Mouse (Mus musculus) ovary, postnatal 14 days (tissue): ENCODE results near the gene Mrpl2.

Source experiments
- DNase-seq: peaks from one replicate; pipeline ENCODE4 v3.0.0; 2022; ENCODE audit warnings: low spot score

The Mrpl2 gene

DNA sequence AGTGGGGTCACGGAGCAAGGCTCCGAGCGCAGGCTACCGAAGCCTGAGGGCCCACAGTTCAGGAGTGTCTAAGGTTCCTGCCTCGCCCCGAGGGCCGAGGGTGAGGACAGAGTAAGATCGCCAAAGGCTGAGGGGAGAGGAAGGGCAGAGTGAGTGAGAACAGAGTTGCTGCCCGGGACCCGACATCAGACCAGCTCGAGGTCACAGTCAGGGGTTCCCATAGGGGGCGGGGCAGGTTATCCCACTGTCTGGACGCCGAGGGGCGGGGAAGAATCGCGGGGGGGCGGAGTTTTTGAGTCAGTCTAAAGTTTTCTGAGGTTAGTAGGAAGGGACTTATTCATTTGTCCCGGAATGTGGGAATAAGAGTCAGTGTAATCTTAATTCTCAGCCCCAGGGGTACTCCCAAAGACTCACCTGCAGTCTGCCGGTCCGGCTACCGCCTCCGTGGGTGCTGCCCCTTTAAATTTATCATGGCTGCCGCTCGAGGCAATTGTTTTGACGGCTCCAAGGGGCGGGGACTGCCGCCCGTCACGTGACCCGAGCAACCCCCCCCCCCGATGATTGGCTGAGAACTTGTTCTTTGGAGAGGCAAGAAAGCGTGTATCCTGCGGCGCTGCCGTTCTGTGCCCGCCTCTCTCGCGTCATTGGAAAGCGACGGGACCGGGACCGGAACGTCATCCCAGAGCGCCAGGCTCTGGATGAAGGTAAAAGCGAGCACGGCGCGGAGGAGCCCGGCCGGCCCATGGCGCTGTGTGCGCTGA lies at the start of gene Mrpl2, which contains the start of gene Klc4:
Gene Mrpl2, plus strand, starts transcription at position 669 of the 761 bp plus-strand sequence.
Gene Klc4, minus strand, starts transcription at position 462 of the 761 bp plus-strand sequence.
- DNase-seq: peak; percentile 99

DNA sequence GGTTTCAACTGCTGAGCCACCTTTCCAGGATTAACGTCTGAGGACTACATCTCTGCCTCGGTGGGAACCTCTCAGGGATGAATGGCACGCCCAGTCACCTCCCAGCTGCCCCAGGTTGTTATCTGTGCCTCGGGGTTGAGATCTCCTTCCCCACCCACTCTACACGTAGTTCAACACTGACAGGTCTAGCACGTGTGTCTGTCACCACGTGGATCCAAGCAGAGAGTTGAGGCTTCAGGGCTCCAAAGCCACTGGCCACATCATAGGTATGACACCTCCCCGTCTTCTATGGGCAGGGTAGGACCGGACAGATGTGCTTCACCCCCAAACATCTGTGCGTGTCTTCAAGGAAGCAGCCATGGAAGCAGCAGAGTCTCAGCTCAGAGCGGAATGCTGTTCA lies 48.1 kb upstream of the Mrpl2 start:
- no peak for DNase-seq

DNA sequence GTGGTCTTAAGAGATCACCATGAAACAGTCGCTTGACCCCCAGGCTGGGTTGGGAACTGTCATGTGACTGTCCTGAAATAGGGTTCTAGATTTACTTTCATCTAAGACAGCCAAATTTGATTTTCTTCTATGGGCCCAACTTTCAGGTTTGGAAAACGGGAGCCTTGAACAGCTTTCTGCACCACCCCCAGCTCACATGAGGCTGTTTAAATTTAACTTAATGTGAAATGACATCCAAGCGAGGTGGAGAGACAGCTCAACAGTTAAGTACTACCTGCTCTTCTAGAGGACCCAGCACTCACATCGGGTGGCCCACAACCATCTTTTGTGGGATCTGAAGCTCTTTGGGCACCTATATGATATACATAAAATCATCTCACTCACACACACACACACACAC lies 47.1 kb upstream of the Mrpl2 start:
- no peak for DNase-seq

DNA sequence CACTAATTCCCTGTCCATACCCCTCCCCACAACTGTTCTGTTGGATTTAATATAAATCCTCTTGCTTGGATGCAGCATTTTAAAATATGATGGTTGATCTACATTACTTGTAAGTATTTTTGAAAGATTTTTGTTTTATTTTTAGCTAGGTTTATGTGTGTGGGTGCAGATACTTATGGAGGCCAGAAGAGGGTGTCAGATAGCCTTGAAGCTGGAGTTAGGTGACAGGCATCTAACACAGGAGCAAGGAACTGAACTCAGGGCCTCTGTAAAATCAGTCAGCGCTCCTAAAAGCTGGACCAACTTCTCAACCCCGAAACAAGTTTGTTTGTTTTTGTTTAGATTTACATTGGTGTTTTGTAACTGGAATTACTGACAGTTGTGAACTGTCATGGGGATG lies 45.5 kb upstream of the Mrpl2 start:
- no peak for DNase-seq

DNA sequence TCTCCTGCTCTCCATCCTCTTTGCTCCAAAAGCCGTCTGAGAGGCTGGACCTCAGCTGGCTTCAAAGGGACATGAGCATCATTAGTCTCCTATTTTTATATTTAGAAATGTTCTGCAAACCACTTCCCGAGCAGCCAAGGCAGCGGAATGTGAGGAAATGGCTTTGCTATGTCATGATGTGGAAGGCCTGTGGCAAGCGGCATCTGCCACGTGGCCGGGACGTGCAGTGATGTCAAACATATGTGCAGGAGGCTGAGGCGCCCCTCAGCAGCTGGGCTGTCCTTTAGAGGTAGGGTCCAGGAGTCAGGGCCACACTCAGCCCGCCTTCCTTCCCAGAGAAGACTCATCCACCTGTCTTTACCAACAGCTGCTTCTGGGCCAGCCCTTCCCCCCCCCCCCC lies 43.8 kb upstream of the Mrpl2 start:
- no peak for DNase-seq

DNA sequence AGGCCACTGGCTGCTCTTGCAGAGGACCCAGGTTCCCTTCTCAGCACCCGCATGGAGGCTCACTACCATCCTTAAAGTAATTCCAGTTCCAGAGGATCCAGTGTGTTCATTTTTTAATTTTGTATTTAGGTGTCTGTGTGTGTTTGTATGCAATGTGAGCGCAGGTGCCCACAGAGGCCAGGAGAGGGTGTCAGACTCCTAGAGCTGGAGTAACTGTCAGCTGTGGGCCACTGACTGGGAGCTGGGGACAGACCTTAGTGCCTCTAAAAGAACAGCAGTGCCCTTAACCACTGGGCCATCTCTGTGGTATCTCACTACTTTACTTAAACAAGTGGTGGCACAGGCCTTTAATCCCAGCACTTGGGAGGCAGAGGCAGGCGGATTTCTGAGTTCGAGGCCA lies 42.8 kb upstream of the Mrpl2 start:
- DNase-seq: no peak

DNA sequence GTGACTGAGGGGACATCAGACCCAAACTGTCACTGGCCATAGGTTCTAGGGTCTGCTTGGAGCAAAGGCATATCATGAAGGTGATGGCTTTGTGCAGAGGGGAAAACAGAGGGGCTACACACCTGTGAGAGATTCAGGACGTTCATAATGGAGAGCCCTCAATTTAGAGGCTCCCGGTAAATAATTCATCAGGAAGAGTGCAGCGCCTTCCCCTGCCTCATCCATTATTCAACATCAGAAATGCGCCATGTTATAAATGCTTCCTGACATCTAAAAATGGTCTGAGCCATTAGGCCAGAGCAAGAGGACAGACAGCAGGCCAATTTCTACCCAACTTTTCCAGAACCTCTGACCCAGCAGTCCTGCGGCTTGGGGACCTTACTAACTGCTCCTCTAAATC lies 40.9 kb upstream of the Mrpl2 start:
- DNase-seq: no peak

DNA sequence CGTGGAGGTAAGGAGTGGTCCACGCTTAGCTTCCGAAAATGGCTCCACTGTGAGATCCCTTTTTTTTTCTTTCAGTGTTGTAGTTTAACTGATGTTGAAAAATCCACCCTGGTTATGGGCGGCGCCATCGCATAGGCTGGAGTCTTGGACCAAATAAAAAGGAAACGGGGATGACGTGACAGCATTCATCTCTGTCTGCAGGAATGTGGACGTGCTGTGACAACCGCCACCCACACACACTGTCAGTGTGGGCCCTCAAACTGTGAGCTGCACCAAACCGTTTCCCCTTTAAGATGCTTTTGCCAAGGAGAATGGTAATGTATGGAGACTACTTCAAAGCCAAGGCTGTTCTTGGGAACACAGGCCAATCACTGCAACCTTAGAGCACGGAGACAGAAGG lies 40.0 kb upstream of the Mrpl2 start:
- no peak for DNase-seq

DNA sequence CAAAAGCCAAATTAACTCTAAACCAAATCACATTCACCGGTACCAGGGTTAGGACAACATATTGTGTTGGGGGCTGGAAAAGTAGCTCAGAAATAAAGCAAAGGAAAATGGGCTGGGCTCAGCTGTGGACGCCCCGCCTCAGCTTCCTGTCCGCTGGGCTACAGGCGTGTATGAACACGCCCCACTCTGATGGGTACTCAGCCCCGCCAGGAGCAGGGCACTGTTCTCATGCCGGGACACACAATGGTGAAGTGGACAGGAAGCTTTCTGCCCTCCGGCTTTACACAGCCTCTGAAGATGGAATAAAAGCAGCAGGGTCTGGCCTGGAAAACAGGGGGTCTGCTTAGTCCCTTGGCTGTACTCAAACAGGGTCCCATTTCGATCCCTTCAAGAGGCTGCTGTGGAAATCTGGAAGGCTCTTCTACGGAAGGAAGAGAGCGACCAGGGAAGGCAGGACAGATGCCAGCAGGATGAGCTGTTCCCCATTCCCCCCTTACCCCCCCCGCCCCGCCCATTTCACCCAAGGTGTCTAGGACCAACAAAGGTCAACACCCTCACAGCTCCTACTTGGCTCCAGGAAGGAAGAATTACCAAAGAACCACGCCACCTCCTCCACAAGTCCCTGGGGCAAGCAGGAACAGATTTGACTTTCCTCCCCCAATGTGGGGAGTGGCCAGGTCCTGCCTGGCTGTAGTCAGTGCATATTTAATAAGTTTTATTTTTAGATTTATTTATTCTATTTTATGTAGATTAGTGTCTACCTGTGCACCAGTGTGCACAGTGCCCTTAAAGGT lies 36.1 kb upstream of the Mrpl2 start:
- no peak for DNase-seq

DNA sequence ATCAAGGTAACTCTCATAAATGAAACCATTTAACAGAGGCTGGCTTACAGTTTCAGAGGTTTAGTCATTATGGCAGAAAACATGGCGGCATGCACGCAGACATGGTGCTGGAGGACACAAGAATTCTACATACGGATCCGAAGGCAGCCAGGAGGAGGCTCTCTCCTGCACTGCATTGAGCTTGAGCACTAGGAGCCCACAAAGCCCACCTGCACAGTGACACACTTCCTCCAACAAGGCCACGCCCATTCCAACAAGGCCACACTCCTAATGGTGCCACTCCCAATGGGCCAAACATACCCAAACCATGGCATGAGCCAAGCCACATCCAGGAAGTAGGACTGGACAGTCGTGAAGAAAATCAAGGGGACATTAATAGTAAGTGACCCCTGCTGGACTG lies 34.7 kb upstream of the Mrpl2 start:
- DNase-seq: no peak

DNA sequence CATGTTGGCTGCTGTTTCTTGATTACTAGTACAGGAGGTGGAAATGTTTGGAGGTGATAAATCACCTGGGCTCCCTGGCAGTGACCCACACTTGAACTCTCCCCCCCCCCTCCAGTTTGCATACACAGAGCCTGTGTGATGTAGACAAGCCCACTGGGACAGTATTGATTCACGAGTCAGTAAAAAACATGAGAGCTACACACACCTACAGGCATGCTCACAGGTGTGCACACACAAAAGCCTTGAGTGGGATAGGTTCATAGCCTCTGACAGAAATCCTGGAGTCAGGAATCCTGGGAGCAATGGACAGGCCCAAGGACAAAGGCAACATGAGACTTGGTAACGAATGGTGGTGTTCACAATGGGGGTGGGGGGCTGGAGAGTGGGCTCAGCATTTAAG lies 33.8 kb upstream of the Mrpl2 start:
- DNase-seq: no peak

DNA sequence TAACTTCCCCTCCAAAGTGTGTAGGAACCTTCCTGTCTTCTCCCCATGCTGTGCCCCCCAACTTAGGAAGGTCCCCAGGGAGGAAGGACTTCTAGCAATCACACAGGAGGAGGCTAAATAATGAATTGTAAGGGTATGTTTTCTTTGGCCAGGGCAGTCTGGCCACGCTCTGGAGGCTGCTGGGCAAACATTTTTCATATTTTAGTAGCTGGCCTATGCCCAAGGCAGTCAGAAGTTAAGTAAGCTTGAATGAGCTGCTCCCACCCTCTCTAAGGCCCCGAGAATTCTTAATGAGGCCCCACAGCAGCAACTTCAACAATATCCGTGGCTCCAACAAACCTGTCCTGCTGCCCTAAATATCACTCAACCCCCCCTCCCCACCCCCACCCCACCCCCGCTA lies 33.2 kb upstream of the Mrpl2 start:
- DNase-seq: no peak

DNA sequence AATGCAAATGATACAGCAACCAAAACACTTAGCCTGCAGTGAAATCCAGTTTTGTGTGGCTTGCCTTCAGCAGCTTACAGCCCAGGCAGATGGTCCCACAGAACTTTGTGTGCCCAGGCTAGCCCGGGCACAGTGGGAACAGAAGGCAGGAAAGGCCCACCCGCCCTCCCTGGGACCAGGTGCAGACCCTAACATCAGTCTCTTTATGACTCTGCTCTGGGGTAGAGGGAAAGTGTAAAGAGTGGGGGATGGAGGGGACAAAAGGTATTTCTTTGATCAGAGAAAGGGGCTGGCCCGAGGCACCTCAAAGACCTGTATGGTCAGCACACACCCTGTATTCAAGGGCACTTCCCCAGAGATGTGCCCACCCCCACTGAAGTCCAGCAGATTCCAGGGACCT lies 32.8 kb upstream of the Mrpl2 start:
- DNase-seq: no peak

DNA sequence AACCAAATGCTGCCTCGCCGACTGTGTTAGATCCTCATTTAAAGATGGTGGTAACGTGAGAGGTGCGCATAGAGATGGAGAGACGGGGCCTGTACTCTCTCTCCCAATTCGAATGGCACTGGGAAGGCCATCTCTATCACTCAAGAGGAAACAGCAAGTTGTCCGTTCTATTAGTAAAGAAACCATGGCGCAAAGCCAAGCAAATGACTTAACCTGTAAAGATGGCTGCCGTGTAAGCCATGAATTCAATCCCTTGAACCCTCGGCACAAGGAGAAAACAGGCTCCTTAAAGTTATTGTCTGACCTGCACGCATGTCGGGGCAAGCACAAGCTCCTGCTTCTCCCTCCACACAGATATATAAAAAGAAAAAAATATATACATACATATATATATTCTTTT lies 28.2 kb upstream of the Mrpl2 start:
- DNase-seq: no peak

DNA sequence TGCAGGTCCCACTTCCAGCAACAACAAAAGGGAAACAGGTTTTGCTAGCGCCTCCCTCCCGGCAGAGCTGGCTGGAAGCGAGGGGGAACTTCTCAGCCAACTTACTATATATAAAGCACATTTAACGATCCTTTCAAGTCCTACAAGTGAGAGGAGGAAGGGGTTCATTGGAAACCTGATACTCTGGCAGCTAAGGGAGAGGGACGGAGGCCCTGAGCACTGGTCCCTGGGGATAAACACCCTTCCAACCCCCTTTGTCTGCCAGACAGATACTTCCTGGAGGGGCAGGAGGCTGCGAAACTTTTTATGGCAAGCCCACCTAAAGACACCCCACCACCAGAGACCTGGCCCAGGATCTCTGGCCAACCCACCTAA lies 27.6 kb upstream of the Mrpl2 start:
- no peak for DNase-seq

DNA sequence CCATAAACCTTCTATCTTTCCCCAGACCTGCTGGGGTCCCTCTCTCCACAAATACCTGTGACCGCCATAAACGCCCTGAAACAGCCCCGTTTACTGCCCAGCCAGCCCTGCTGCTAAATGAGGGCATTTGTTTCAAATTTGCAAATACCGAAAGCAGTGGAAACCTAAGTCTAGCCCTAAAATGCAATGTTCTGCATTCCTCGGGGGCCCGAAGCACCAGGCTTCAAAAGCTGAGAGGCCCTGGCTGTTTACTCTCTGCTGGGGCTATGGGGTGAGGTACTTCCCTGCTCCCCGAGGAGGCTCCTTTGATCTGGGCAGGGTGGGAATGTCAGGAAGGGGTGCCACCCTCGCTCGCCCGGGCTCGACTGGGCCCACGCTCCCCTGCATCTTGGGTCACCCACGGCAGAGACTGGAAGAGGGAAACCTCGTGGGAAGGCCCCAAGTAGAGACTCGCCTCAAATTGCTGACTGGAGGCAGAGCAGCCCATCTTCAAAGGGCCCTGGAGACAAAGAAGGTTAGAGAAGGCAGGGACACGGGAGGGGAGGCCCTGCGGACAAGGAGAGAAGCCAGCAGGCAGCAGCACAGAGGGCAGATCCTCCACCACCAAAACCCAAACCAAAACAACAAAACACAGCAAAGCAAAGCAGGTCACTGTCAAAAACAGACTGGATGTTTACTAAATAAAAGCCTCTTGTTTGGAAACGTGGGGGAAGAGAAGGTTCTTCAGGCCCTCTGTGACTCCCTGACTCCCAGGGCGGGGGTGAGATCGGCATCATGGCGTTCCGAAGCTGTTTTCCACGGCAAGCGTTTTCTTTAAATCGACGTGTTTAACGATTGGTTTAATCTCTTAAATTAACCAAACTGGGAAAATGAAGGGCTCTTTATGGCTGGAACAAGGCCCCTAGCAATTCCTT lies 27.0 kb upstream of the Mrpl2 start:
- no peak for DNase-seq

DNA sequence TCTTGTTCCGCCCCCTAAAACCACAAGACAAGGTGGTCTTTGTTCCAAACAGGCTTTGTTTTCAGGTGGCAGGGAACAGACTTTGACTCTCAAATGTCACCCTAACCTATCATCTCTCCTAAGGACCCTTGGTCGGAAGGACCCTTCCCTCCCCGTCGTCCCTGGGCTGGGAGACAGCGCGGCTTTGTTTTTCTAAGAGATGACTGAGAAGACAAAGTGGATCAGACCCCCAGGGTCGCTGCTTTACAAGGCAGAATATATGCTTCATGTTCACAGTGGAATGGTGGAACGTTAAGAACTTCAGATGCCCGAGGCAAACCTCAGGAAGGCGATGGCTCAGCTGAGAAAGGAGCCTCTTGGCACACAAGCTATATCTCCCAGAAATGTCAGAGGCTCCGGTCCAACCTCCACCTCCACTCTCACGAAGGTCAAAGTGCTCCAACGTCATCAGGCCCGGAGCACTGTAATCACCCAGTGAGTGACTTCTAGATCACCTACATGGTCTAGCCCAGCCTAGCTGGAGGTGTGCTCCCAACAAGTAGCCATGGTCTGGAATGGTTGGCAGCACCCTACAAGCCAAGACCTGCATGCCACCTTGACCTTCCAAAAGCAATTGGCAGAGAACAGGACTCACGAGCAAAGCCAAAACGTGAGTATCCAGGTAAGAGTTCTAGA lies 26.2 kb upstream of the Mrpl2 start:
- no peak for DNase-seq

DNA sequence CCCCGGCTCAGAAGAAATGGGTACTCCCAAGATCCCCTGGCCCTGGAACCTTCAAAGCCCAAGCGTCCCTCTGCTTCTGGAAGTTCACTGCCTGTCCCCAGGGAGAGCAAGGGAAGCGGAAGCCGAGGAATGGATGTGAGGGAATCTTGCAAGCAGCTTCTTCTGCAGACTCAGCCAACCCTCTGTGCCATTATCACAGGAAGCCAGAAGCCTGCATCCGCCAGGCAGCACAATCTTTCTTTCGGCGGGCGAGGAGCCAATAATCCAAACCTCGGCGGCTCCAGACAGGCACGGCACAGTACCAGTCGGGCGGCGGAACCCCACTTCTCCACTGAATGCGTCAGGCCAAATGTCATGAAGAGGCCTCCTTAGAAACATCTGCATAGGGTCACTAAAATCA lies 24.7 kb upstream of the Mrpl2 start:
- DNase-seq: peak; percentile 46

DNA sequence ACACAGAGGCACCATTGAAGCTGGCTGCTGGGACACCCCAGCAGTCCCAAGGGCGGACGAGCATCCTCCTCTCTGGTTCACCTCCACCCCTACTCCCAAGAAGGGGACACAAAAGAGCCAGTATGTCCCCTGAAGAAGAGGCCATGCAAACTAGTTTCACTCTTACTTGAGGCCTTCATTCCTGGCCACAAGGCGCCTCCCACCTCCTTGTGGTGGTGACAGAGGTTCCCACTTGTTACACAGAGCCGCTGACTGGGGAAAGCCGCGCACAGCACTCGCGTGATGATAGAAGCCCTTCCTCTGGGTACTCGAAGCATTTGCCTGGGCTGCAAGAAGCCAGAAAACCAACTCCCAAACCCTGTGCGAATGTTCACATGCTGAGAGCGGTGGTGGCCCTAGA lies 23.8 kb upstream of the Mrpl2 start:
- no peak for DNase-seq

DNA sequence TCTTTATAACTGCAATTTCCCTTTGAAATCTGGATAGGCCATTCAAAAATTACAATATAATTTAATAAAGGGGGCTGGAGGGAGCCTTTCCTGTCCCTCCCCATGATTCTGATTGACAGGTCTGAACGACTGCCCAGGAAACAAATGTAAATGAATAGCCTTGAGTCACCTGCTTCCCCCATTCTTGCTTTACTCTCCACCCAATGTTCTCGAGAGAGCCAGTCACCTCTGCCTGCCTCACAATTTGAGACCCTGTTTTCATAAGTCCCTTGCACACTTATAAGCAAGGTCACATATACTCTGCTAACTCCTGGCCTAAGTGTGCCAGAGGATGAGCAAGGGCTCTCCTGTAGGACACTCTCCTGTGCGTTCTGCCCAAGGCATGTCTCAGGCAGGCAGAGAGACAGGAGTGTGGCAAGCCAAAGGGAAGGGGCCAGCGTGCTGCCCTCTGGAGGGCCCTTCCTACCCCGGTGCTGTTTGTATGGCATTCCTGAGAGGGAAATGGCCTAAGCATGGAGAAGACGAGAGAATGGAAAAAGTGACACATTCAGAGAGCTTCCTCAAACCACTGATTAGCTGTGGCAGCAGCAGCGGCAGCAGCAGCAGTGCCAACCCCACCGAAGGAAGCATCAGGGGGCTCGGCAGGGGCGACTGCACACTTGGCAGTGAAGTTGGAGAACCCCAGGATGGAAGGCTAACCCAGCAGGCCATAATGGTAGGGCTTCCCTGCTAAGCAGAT lies 22.0 kb upstream of the Mrpl2 start:
- no peak for DNase-seq

DNA sequence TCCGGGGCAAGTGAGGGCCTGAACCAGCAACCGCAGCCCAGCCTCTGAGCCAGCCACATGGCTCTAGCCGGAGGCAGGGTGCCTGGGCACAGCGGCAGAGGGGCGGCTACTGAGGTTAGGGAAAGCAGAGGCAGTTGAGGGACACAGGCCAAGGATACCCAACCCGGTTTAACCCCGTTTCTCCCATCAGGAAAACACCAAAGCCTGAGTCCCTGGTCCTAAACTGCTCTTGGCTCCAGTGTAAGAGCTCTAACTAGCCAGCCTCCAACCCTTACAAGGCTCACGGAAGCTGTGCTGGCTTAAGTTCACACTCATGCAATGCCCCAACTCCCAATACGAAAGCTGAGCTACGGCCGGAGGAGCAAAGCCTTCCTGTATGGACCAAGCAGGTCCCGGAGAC lies 21.4 kb upstream of the Mrpl2 start:
- no peak for DNase-seq
